Mouse (Mus musculus): ENCODE results near the gene Pla2g2f. TPM values are rescaled to one million over a fixed set of nuclear protein-coding genes. Genes with fewer than 3 reads are reported as not detected.

The Pla2g2f gene
- total and polyA plus RNA-seq, 3 experiments, result not detected

DNA sequence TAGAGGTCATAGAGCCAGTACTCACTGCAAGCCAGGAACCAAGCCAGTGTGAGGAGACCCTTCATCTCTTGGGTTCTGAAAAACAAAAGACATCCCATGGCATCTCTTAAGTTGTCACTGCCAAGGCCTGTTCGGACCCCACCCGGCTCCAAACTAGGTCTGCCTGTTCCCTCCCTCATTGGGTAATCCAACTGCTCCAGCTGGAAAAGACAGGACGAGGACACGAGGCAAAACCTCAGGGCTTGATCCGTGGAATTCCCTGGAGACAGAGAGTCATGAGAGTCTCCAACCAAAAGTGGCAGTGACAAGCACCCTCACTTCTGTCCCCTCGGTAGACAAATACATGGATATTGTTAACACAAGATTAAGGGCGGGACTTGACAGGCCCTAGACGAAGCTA is 48.7 kb upstream of the Pla2g2f start:
- no peak overlapping the region for H3K4me2 ChIP-seq (ENCODE audit: insufficient read depth, low read depth, poor library complexity, severe bottlenecking)
- no peaks in the 10 kb centered on the region for H3K79me2 ChIP-seq (replicated peaks; ENCODE audit: control insufficient read depth, extremely low read depth, insufficient read depth, poor library complexity, severe bottlenecking)
- TF ChIP-seq MXI1 (IDR thresholded peaks at IDR 0.05; ENCODE audit: low read depth, low read length), result no peak
- H3K4me3 ChIP-seq (replicated peaks in 1 of 3; ENCODE audit: low read depth in 2 of 3, low read length in 2 of 3, poor library complexity in 1 of 3), result no peak overlapping the region
- peaks cover 5% of the 10 kb centered on the region for H3K9me3 ChIP-seq (replicated peaks; ENCODE audit: low read length)
- dilution Hi-C loops (cut with MboI; ENCODE audit: extremely low pct_ligation_motif_present, extremely low pct_unique_long_range_greater_than_20kb, low sequenced_read_pairs), result no loop called here
- H3K9ac ChIP-seq (ENCODE audit: insufficient read depth, low read depth), result no peak overlapping the region
- H3K36me3 ChIP-seq (replicated peaks in 1 of 2; ENCODE audit: control insufficient read depth in 1 of 2, insufficient read depth in 1 of 2, low read length in 1 of 2), result no peaks in the 10 kb centered on the region
- H3K27ac ChIP-seq (ENCODE audit: insufficient read depth, low read depth), result no peak overlapping the region
- in situ Hi-C loops (cut with MboI; ENCODE audit: low pct_ligation_motif_present, low pct_unique_long_range_greater_than_20kb, low sequenced_read_pairs), result no loop called here
- H3K27me3 ChIP-seq (replicated peaks), result peaks cover 93% of the 10 kb centered on the region
- no peaks in the 10 kb centered on the region for H3K4me1 ChIP-seq (ENCODE audit: control insufficient read depth in 1 of 2, insufficient read depth in 2 of 2)
- DNase-seq (ENCODE audit: extremely low read depth), result no peak

DNA sequence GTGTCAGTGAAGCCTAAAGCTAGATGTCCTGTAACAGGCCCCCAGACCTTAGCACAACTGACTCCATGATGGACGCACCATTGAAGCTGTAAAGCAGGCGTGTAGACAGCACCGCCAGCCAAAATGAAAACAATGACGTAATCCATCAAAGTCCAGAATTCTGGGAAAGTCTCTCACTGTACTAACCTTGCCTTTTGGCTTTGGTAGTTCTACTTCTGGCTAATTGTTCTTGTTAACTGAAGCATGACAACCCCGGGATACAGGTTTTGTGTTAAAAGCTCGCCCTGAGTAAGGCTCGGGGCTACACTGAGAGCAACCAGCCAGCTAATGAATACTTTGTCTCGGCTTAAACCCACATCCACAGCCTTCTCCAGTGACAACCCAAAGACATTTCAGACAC is 47.8 kb upstream of the Pla2g2f start:
- Histone ChIP-seq H3K9me3 (replicated peaks; ENCODE audit: low read length) (peaks cover 5% of the 10 kb centered on the region), H3K79me2 (replicated peaks; ENCODE audit: control insufficient read depth, extremely low read depth, insufficient read depth, poor library complexity, severe bottlenecking) (no peaks in the 10 kb centered on the region), H3K27ac (ENCODE audit: insufficient read depth, low read depth) (no peak overlapping the region), H3K4me2 (ENCODE audit: insufficient read depth, low read depth, poor library complexity, severe bottlenecking) (no peak overlapping the region), H3K27me3 (replicated peaks) (peaks cover 95% of the 10 kb centered on the region), H3K36me3 (replicated peaks in 1 of 2; ENCODE audit: control insufficient read depth in 1 of 2, insufficient read depth in 1 of 2, low read length in 1 of 2) (no peaks in the 10 kb centered on the region), H3K4me1 (ENCODE audit: control insufficient read depth in 1 of 2, insufficient read depth in 2 of 2) (no peaks in the 10 kb centered on the region), H3K4me3 (replicated peaks in 1 of 3; ENCODE audit: low read depth in 2 of 3, low read length in 2 of 3, poor library complexity in 1 of 3) (no peak overlapping the region), H3K9ac (ENCODE audit: insufficient read depth, low read depth) (no peak overlapping the region)
- DNase-seq (ENCODE audit: extremely low read depth), result no peak
- dilution Hi-C loops (cut with MboI; ENCODE audit: extremely low pct_ligation_motif_present, extremely low pct_unique_long_range_greater_than_20kb, low sequenced_read_pairs), result no loop called here
- TF ChIP-seq MXI1 (IDR thresholded peaks at IDR 0.05; ENCODE audit: low read depth, low read length) (no peak), JUND (conservative IDR thresholded peaks at IDR 0.05; ENCODE audit: low read depth, low read length) (no peak), MYC (IDR thresholded peaks at IDR 0.05; ENCODE audit: low read depth, low read length) (no peak), KAT2A (IDR thresholded peaks at IDR 0.05; ENCODE audit: insufficient replicate concordance, low read length) (no peak), TCF12 (IDR thresholded peaks at IDR 0.05; ENCODE audit: low read depth, low read length) (no peak), RCOR1 (conservative IDR thresholded peaks at IDR 0.05; ENCODE audit: low read depth, low read length) (no peak), HCFC1 (IDR thresholded peaks at IDR 0.05; ENCODE audit: low read depth, low read length) (no peak), BHLHE40 (IDR thresholded peaks at IDR 0.05; ENCODE audit: low read depth, low read length) (no peak), MAZ (IDR thresholded peaks at IDR 0.05; ENCODE audit: low read depth, low read length) (no peak), CHD2 (IDR thresholded peaks at IDR 0.05; ENCODE audit: low read length) (no peak), NRF1 (IDR thresholded peaks at IDR 0.05; ENCODE audit: low read depth, low read length) (no peak), GABPA (IDR thresholded peaks at IDR 0.05; ENCODE audit: insufficient replicate concordance, low read depth, low read length) (no peak), JUN (IDR thresholded peaks at IDR 0.05; ENCODE audit: insufficient read depth, low read depth, low read length) (no peak), POLR2AphosphoS2 (IDR thresholded peaks at IDR 0.05; ENCODE audit: low read depth, low read length) (no peak), SMC3 (IDR thresholded peaks at IDR 0.05; ENCODE audit: low read depth, low read length) (no peak), RAD21 (IDR thresholded peaks at IDR 0.05; ENCODE audit: low read depth, low read length) (no peak)
- in situ Hi-C loops (cut with MboI; ENCODE audit: low pct_ligation_motif_present, low pct_unique_long_range_greater_than_20kb, low sequenced_read_pairs), result no loop called here
